Mouse (Mus musculus) macrophage (primary cell): ENCODE results near the gene Txnrd2. TPM values are rescaled to one million over a fixed set of nuclear protein-coding genes. Genes with fewer than 3 reads are reported as not detected.

ENCODE experiments used
- H3K27ac ChIP-seq: fragments of 350-480 bp; formaldehyde crosslinking; 2 replicates; pipeline ENCODE4 v1.9.0; 2021
- H3K36me3 ChIP-seq: fragments of 350-480 bp; formaldehyde crosslinking; 2 replicates; pipeline ENCODE4 v1.9.0; 2021; ENCODE audit errors: inconsistent target
- H3K4me3 ChIP-seq: fragments of 350-480 bp; formaldehyde crosslinking; 2 replicates; pipeline ENCODE4 v1.9.0; 2021; ENCODE audit errors: inconsistent target
- H3K79me2 ChIP-seq: fragments of 350-480 bp; formaldehyde crosslinking; 2 replicates; pipeline ENCODE4 v1.9.0; 2021; ENCODE audit errors: inconsistent target
- WGBS: methylation state at CpG from one replicate; pipeline ENCODE4 v1.1.7; 2026; ENCODE audit warnings: inconsistent platforms; ENCODE audit not compliant: missing documents; 5-methylcytosine and 5-hydroxymethylcytosine counted together
- polyA plus RNA-seq: library from polyadenylated mRNA; stranded (reverse); fragments of 250-400 nt; gene quantifications from 3 replicates; pipeline ENCODE4 v1.2.4, GENCODE M21; 2018; ENCODE audit warnings: inconsistent platforms

Txnrd2 gene
- polyA plus RNA-seq, 1 experiment from 2014 or later: 10.3 TPM

- 96% methylated on average over 12 of the region's 12 CpGs for WGBS
- peaks cover 9% of the 10 kb centered on the region; the same call in 1 of the 2 replicates for H3K36me3 ChIP-seq
Measured at GRCm38 (mm10) chr16:18403285-18403684, 22.9 kb upstream of the Txnrd2 start.

GRCm38 (mm10) chr16:18405091-18405854 lies 20.9 kb upstream of the Txnrd2 start:
- Histone ChIP-seq H3K79me2 (peaks cover 10% of the 10 kb centered on the region; the same call in 1 of the 2 replicates), H3K36me3 (peaks cover 23% of the 10 kb centered on the region), H3K27ac (no peak overlapping the region), H3K4me3 (no peak overlapping the region)
- WGBS: 81% methylated on average over 13 of the region's 13 CpGs

More at GRCm38 (mm10) chr16:18403285-18403684, 22.9 kb upstream of the Txnrd2 start:
- Histone ChIP-seq H3K4me3 (no peak overlapping the region), H3K79me2 (no peaks in the 10 kb centered on the region), H3K27ac (no peak overlapping the region)

- Histone ChIP-seq H3K79me2 (peaks cover 16% of the 10 kb centered on the region), H3K27ac (no peak overlapping the region), H3K4me3 (no peak overlapping the region), H3K36me3 (peaks cover 29% of the 10 kb centered on the region)
- 63% methylated on average over 2 of the region's 2 CpGs for WGBS
Measured at GRCm38 (mm10) chr16:18405876-18406275, 20.3 kb upstream of the Txnrd2 start.

GRCm38 (mm10) chr16:18406293-18406692 lies 19.9 kb upstream of the Txnrd2 start:
- H3K36me3 ChIP-seq: peaks cover 31% of the 10 kb centered on the region
- H3K79me2 ChIP-seq: peaks cover 20% of the 10 kb centered on the region
- H3K27ac ChIP-seq: no peak overlapping the region
- H3K4me3 ChIP-seq: no peak overlapping the region
- WGBS: 17% methylated on average over 2 of the region's 2 CpGs

GRCm38 (mm10) chr16:18407912-18408311 lies 18.3 kb upstream of the Txnrd2 start:
- H3K79me2 ChIP-seq: peaks cover 22% of the 10 kb centered on the region
- 91% methylated on average over 7 of the region's 7 CpGs for WGBS
- H3K36me3 ChIP-seq: peaks cover 31% of the 10 kb centered on the region
- H3K27ac ChIP-seq: no peak overlapping the region
- H3K4me3 ChIP-seq: no peak overlapping the region

- 95% methylated on average over 4 of the region's 4 CpGs for WGBS
- Histone ChIP-seq H3K36me3 (peaks cover 31% of the 10 kb centered on the region), H3K27ac (no peak overlapping the region), H3K4me3 (no peak overlapping the region), H3K79me2 (peaks cover 33% of the 10 kb centered on the region)
Measured at GRCm38 (mm10) chr16:18409776-18410175, 16.4 kb upstream of the Txnrd2 start.

- Histone ChIP-seq H3K36me3 (peaks cover 31% of the 10 kb centered on the region), H3K79me2 (peaks cover 39% of the 10 kb centered on the region), H3K27ac (no peak overlapping the region), H3K4me3 (no peak overlapping the region)
- WGBS: 95% methylated on average over 5 of the region's 5 CpGs
Measured at GRCm38 (mm10) chr16:18410418-18410817, 15.8 kb upstream of the Txnrd2 start.

- H3K27ac ChIP-seq: peak overlapping the region; percentile 98
- WGBS: 95% methylated on average over 12 of the region's 13 CpGs
- H3K36me3 ChIP-seq: peaks cover 31% of the 10 kb centered on the region
- H3K4me3 ChIP-seq: peak overlapping the region; percentile 24
- peaks cover 46% of the 10 kb centered on the region for H3K79me2 ChIP-seq
Measured at GRCm38 (mm10) chr16:18411026-18411649, 15.0 kb upstream of the Txnrd2 start.

GRCm38 (mm10) chr16:18411802-18412476 lies 14.2 kb upstream of the Txnrd2 start:
- peaks cover 31% of the 10 kb centered on the region for H3K36me3 ChIP-seq
- peak overlapping the region; percentile 98 for H3K27ac ChIP-seq
- 7% methylated on average over 12 of the region's 12 CpGs for WGBS
- peak overlapping the region; percentile 24 for H3K4me3 ChIP-seq
- peaks cover 50% of the 10 kb centered on the region for H3K79me2 ChIP-seq

- Histone ChIP-seq H3K4me3 (no peak overlapping the region), H3K36me3 (peaks cover 22% of the 10 kb centered on the region), H3K27ac (peak overlapping the region; percentile 98), H3K79me2 (peaks cover 61% of the 10 kb centered on the region)
- 37% methylated on average over 7 of the region's 7 CpGs for WGBS
Measured at GRCm38 (mm10) chr16:18413032-18413816, 13.0 kb upstream of the Txnrd2 start.

- peaks cover 63% of the 10 kb centered on the region for H3K79me2 ChIP-seq
- H3K36me3 ChIP-seq: peaks cover under 1% of the 10 kb centered on the region; the same call in 1 of the 2 replicates
- no peak overlapping the region for H3K4me3 ChIP-seq
- 38% methylated on average over 18 of the region's 18 CpGs for WGBS
- H3K27ac ChIP-seq: peak overlapping the region; percentile 73
Measured at GRCm38 (mm10) chr16:18416094-18416761, 10.0 kb upstream of the Txnrd2 start.

- Histone ChIP-seq H3K4me3 (no peak overlapping the region), H3K79me2 (peaks cover 66% of the 10 kb centered on the region), H3K27ac (peak overlapping the region; percentile 73), H3K36me3 (peaks cover 6% of the 10 kb centered on the region)
- WGBS: 72% methylated on average over 3 of the region's 3 CpGs
Measured at GRCm38 (mm10) chr16:18416837-18417236, 9.3 kb upstream of the Txnrd2 start.

GRCm38 (mm10) chr16:18417491-18417890 lies 8.7 kb upstream of the Txnrd2 start:
- WGBS: 100% methylated on average over 5 of the region's 5 CpGs
- Histone ChIP-seq H3K27ac (no peak overlapping the region), H3K4me3 (no peak overlapping the region), H3K36me3 (peaks cover 7% of the 10 kb centered on the region), H3K79me2 (peaks cover 73% of the 10 kb centered on the region)
